Mouse (Mus musculus) erythroblast, embryonic 14.5 days (primary cell): ENCODE measurements at regions not wholly inside any gene's neighbourhood (a gene's known extent, or its start where the extent isn't known, plus 50 kb on each side); places are given as distances from the start of the nearest gene placed in this dataset.

Source experiments
- GATA1 ChIP-seq: IDR thresholded peaks from 2 replicates; pipeline ENCODE4 v1.6.1; 2012; ENCODE audit warnings: low read length, inconsistent platforms, mixed read lengths
- TAL1 ChIP-seq: IDR thresholded peaks from 3 replicates; pipeline ENCODE4 v1.6.1; 2012; ENCODE audit warnings: low read length, inconsistent platforms, mixed read lengths

GRCm38 (mm10) chr2:61454729-61455128 lies 123.7 kb upstream of the Tank start:
- TF ChIP-seq GATA1, result no peak
- no peak for TF ChIP-seq TAL1
